Mouse (Mus musculus): ENCODE data around the gene Dnmt3a.
"Not testable (repeated sequence)": the region's sequence is repeated elsewhere in the genome, so short reads cannot be mapped to it uniquely, and the experiment has no call there.

The Dnmt3a gene

DNA sequence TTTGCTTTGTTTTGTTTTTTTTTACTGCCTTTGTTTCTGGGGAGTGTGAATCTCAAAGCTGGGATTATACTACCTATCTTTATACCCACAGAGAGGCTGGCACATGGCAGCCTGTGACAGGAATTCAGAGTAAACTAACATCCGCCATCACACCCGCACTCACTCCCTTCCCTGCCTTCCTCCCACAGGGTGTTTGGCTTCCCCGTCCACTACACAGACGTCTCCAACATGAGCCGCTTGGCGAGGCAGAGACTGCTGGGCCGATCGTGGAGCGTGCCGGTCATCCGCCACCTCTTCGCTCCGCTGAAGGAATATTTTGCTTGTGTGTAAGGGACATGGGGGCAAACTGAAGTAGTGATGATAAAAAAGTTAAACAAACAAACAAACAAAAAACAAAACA lies 101.6 kb downstream of the Dnmt3a start:
- intact Hi-C loops (cut with DNase I) = no loop called here

DNA sequence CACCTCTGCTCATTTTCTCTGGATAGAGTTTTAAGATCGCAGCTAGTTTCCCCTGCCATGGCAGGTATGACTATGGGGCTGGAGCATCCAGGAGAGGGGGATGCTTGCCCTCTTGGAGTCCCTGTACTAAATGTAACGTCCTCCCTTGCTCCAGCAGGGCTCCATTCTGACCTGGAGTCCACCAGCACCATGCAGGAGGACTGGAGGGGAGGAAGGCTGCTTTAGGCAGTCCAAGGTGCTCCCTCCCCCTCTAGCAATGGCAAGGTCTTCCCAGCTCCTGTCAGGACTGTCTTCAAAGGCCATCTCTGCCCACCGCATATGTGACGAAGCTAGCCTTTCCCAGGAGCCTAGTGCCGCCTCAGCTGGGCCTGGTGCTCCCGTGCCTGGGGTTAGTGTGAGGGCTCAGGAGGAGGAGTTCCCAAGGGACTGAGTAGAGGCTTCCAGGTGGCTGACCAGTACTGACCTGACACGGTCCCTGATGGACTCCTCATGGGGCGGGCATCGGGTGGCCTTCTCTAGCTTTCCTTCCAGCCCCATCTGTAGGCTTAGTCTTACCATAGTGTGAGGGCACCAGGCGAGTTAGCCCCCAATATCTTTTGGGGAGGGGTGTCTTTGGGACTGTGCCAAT lies 104.8 kb downstream of the Dnmt3a start:
- intact Hi-C loops (cut with DNase I) = loop anchor here (10.0 kb wide), 1 partner anchor 216 kb away; no protein-coding TSS in a partner anchor

GRCm38 (mm10) chr12:3911831-3912348 lies 106.1 kb downstream of the Dnmt3a start:
- intact Hi-C loops (cut with DNase I) = loop anchor here (10.0 kb wide), 1 partner anchor 217 kb away; no protein-coding TSS in a partner anchor

GRCm38 (mm10) chr12:3915852-3916251 lies 110.0 kb downstream of the Dnmt3a start:
- intact Hi-C loops (cut with DNase I) = loop anchor here (10.0 kb wide), 1 partner anchor 221 kb away; no protein-coding TSS in a partner anchor

GRCm38 (mm10) chr12:3917668-3918341 lies 112.0 kb downstream of the Dnmt3a start:
- intact Hi-C loops (cut with DNase I) = loop anchor here (10.0 kb wide), 1 partner anchor 223 kb away; no protein-coding TSS in a partner anchor

DNA sequence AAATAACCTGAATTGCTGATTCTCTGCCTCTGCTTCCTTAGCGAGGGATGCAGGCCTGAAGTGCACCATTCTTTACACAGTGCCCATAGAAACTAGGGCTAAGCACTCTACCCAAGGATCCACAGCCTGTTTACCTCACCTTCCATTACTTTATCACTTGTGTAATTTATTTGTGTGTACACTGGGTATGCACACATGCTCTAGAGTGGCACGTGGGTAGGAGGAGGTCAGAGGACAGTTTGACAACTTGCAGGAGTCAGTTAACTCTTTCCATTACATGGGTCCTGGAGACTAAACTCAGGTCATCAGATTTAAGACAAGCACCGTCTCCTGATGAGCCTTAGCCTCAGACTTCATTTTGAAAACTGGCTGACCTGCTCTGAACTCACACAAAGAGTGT lies 112.8 kb downstream of the Dnmt3a start:
- intact Hi-C loops (cut with DNase I) = loop anchor here (10.0 kb wide), 1 partner anchor 224 kb away; no protein-coding TSS in a partner anchor

- intact Hi-C loops (cut with DNase I) = loop anchor here (10.0 kb wide), 1 partner anchor 225 kb away; no protein-coding TSS in a partner anchor
Measured at GRCm38 (mm10) chr12:3919423-3919822, 113.6 kb downstream of the Dnmt3a start.

DNA sequence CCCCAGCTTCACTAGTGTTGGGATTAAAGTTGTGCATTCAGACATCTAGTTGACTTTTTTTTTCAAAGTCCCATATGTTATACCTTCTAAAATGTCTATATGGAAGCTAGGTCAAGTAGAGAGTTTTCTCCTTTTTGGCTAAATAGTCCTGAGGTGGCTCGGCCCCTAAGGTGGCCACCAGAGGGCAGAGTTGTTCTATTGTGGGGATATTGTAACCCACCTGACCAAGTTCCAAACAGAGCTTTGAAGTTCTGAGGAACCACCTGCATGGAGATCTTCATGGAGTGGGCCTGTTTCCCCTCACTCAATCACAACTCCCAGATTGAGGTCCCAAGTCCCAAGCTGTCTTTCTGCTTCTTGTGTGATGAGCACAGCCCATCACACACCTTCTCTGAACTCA lies 120.3 kb downstream of the Dnmt3a start:
- intact Hi-C loops (cut with DNase I) = loop anchor here (2.0 to 10.0 kb wide), 3 partner anchors 56 to 261 kb away; no protein-coding TSS in a partner anchor

GRCm38 (mm10) chr12:3928841-3929240 lies 123.0 kb downstream of the Dnmt3a start:
- intact Hi-C loops (cut with DNase I) = loop anchor here (5.0 to 10.0 kb wide), 2 partner anchors 53 to 264 kb away; no protein-coding TSS in a partner anchor

- intact Hi-C loops (cut with DNase I) = not testable (repeated sequence)
Measured at GRCm38 (mm10) chr12:3930090-3930865, 124.5 kb downstream of the Dnmt3a start.

GRCm38 (mm10) chr12:3942026-3942425 lies 136.2 kb downstream of the Dnmt3a start:
- intact Hi-C loops (cut with DNase I) = no loop called here

DNA sequence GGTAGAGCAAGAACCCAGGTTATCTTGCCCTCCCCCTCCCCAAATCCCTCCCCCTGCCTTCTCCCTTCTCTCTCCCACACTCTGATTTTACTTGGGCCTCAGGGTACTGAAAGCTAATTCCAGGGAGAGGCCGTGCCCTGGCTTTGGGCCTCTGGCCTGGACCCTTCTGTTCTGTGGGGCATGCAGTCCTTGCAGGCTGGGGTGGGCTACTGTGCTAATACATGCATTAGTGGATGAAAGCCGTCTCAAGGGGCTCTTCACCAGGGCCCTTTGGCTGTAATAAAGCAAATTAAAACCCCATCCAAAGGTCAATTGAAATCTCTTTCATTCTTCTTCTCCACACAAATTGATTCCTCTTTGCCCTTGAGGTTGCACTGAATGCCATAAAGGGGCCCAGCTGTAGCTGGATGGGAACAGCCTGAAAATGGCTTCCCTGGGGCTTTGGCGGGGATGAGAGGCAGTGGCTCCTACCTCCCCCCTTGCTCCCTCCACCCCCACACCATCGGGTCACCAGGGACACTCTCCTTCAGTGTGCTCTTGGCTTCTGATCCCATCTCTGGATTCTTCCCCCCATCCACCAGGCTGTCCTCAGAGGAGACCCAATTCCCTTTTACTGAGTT lies 138.8 kb downstream of the Dnmt3a start:
- intact Hi-C loops (cut with DNase I) = no loop called here

DNA sequence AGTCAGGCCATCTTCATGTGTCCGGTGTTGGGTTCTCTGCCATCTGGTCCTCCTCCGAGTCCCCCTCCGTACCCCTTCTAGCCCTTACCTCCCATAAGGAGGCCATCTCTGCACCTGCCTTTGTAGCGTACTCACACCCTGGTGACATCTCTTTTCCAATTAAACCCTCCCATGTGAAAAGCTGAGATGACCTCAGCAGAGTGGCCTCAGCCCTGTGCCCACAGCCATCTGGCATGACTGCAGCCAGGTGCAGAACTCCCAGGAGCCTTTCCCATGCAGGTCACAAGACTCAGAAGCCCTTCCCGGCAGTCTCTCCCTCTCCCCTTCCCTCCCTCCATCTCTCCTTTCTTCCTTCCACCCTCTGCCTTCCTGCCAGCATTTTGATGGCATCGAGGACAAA lies 141.7 kb downstream of the Dnmt3a start:
- intact Hi-C loops (cut with DNase I) = no loop called here

GRCm38 (mm10) chr12:3954651-3955050 lies 148.8 kb downstream of the Dnmt3a start, which contains the start of gene Pomc:
Gene Pomc (plus strand): TSS chr12:3954951.
- intact Hi-C loops (cut with DNase I) = no loop called here

DNA sequence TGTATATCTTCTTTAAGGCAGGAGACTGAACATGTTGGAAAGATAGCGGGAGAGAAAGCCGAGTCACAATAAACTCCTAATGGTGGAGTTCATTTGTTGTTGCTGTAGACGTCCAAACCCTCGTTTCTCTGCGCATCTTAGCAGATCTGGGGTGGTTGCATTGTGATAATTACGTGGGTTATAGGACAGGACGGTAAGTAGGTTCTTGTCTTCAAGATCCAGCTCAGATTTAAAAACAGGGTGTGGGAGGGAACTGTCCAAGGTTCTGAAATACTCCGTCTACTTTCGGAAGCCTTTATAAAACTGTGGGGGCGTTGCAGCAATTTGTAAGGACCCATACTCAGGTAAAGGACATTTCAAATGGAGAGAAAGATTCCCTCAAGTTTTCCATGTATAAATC lies 149.6 kb downstream of the Dnmt3a start:
- intact Hi-C loops (cut with DNase I) = no loop called here

GRCm38 (mm10) chr12:3956351-3956750 lies 150.5 kb downstream of the Dnmt3a start:
- intact Hi-C loops (cut with DNase I) = no loop called here

- intact Hi-C loops (cut with DNase I) = no loop called here
Measured at GRCm38 (mm10) chr12:3959791-3960543, 154.2 kb downstream of the Dnmt3a start.

GRCm38 (mm10) chr12:3960553-3960952 lies 154.7 kb downstream of the Dnmt3a start:
- intact Hi-C loops (cut with DNase I) = no loop called here

Data from adrenal gland (tissue).